Mouse (Mus musculus): Measurements from ENCODE around the gene Stab2.

DNA sequence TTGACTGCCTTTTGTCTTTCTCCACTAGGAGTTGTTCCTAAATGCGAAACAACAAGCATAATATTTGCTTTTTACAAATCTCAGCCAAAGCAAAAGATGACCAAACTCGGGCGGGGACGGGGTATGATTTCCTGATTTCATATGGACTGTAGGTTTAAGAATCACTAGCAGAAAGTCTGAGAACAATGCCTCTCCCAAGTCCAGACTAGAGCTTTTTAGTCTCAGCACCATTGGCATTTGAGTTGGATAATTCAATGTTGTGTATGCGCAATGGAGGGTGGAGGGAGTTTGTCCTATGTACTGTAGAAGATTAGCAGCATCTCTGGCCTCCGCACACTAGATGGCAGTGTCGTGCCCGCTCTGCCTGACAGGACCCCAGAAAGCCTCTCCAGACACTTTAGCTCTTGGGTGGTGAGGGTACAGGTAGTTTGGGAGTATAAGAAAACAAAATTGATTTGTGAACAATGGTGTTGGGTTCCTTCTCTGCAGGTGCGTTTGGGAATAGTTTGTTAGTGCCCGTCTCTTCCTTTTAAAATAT, 39.2 kb upstream of the Stab2 start:
- TF ChIP-seq CTCF (IDR thresholded peaks at IDR 0.05; ENCODE audit: insufficient read depth, low read depth, low read length) = no peak
- no peak for TF ChIP-seq POLR2A (IDR thresholded peaks at IDR 0.05; ENCODE audit: insufficient read depth, low read depth, low read length)

Measured in olfactory bulb, adult 2 months (tissue).